Mouse (Mus musculus): Measurements from ENCODE around the gene Psenen.

- no peak for TF ChIP-seq POLR2A (IDR thresholded peaks at IDR 0.05; ENCODE audit: borderline replicate concordance, low read depth, low read length)
- no peak for TF ChIP-seq CTCF (IDR thresholded peaks at IDR 0.05; ENCODE audit: low read depth, low read length)
Observed at GRCm38 (mm10) chr7:30591605-30591951, 28.2 kb upstream of the Psenen start.
